In genomic region chr9:30564765-30565680, GRCm38 (mm10) we compare ENCODE assay signal across 13 mouse cellular contexts.
"Had no signal": no experiment of that assay in that cellular context is flagged by ENCODE, and none has a peak within 500 bp of the region (broad histone marks: within the 10 kb centered on the region; RNA-seq: fewer than 3 reads in every experiment).

No protein-coding gene starts in this region.

- H3K36me3 ChIP-seq: liver, embryonic 13.5 days; midbrain, embryonic 12.5 days; neural tube, embryonic 13.5 days had no signal

- H3K9ac ChIP-seq: liver, embryonic 13.5 days; liver, postnatal 0 days; midbrain, embryonic 12.5 days; neural tube, embryonic 13.5 days had no signal

- H3K27me3 ChIP-seq: liver, embryonic 13.5 days; midbrain, embryonic 12.5 days; neural tube, embryonic 13.5 days had no signal

- ATAC-seq: liver, postnatal 0 days; midbrain, embryonic 16.5 days had no signal

- DNase-seq: kidney, adult 18-20 months; kidney, postnatal 10 days; kidney, postnatal 4 days; liver; liver, embryonic 13.5 days; liver, postnatal 0 days; right cerebral cortex, postnatal 25 days; thymus, adult 2 months; thymus, postnatal 25 days had no signal

- H3K4me3 ChIP-seq: layer of hippocampus, adult 2 months; liver, embryonic 13.5 days; midbrain, embryonic 12.5 days; neural tube, embryonic 13.5 days had no signal

- H3K4me1 ChIP-seq: liver, embryonic 13.5 days; midbrain, embryonic 12.5 days; neural tube, embryonic 13.5 days had no signal

- H3K9me3 ChIP-seq: liver, embryonic 13.5 days; midbrain, embryonic 12.5 days; neural tube, embryonic 13.5 days had no signal

- H3K4me2 ChIP-seq: liver, embryonic 13.5 days; midbrain, embryonic 12.5 days; neural tube, embryonic 13.5 days had no signal

- H3K27ac ChIP-seq: layer of hippocampus, adult 2 months; liver, embryonic 13.5 days; midbrain, embryonic 12.5 days; neural tube, embryonic 13.5 days had no signal
